Mouse (Mus musculus) heart, adult 2 months (tissue): ENCODE data around the gene Prkcg.

Experiments used
- CTCF ChIP-seq: fragments of 200-600 bp; IDR thresholded peaks from 2 replicates; pipeline ENCODE4 v1.8.1; 2022; ENCODE audit warnings: antibody characterized with exemption, mild to moderate bottlenecking, moderate library complexity
- EP300 ChIP-seq: fragments of 200-500 bp; IDR thresholded peaks from 2 replicates; pipeline ENCODE4 v1.6.1; 2011; ENCODE audit warnings: low read depth, low read length, control low read depth; ENCODE audit not compliant: insufficient read depth
- POLR2A ChIP-seq: fragments of 200-500 bp; IDR thresholded peaks from 2 replicates; pipeline ENCODE4 v1.6.1; 2011; ENCODE audit warnings: mild to moderate bottlenecking, low read depth, low read length, control low read depth; ENCODE audit not compliant: insufficient read depth

GRCm38 (mm10) chr7:3304298-3304697 lies 15.3 kb downstream of the Prkcg start:
- no peak for TF ChIP-seq POLR2A
- no peak for TF ChIP-seq CTCF
- no peak for TF ChIP-seq EP300
